ENCODE assay signal across 20 mouse cellular contexts in the genomic region with DNA sequence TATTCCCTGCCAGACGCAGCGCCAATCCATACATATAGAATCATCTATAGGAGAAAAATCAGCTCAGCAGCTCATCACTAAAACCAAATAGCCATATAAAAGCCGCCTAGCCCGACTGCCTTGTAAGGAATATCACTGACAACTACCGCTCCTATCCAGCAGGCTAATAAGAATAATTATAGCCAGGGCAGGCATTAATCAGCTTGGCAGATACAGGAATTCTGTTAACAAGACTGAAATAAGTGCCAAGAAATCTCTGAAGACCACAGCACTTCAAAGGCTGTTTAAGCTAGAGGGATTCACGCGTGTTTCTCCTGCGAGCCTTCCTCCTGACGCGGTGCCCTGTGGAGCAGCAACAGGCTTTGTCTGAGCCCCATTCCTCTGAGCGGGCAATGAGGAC. TPM values are rescaled to one million over a fixed set of nuclear protein-coding genes. Genes with fewer than 3 reads are reported as not detected.
DNase-seq lines count a peak whose midpoint lies in the region; ATAC-seq and TF ChIP-seq lines count a peak whose summit lies in the region.
"Had no signal": no experiment of that assay in that cellular context is flagged by ENCODE, and none has a peak within 500 bp of the region (broad histone marks: within the 10 kb centered on the region; RNA-seq: fewer than 3 reads in every experiment).

No protein-coding gene starts in this region.

- WGBS in hindbrain, embryonic 14.5 days = 53% methylated on average over 11 of the region's 11 CpGs
- 84% methylated on average over 11 of the region's 11 CpGs for WGBS in hindbrain, embryonic 11.5 days
- 53% methylated on average over 11 of the region's 11 CpGs for WGBS in forebrain, embryonic 12.5 days
- 36% methylated on average over 11 of the region's 11 CpGs for WGBS in midbrain, embryonic 15.5 days

- no peak overlapping the region for H3K4me2 ChIP-seq in hindbrain, embryonic 14.5 days (replicated peaks)
- H3K4me2 ChIP-seq in hindbrain, embryonic 11.5 days (replicated peaks; ENCODE audit: low read depth, low read length) = no peak overlapping the region
- peak overlapping the region; percentile 15; the same call in 1 of the 2 replicates for H3K4me2 ChIP-seq in forebrain, embryonic 12.5 days
- peak overlapping the region; percentile 1; the same call in 1 of the 2 replicates for H3K4me2 ChIP-seq in midbrain, embryonic 15.5 days
- H3K4me2 ChIP-seq: embryonic facial prominence, embryonic 12.5 days; heart, embryonic 11.5 days; kidney, embryonic 15.5 days; limb, embryonic 12.5 days; liver, embryonic 12.5 days had no signal

- ATAC-seq in hindbrain, embryonic 14.5 days (ENCODE audit: low FRiP score) = no peak
- no peak for ATAC-seq in hindbrain, embryonic 11.5 days (ENCODE audit: low FRiP score)
- ATAC-seq in forebrain, embryonic 12.5 days (ENCODE audit: low FRiP score) = no peak
- no peak for ATAC-seq in midbrain, embryonic 15.5 days (replicated peaks)
- ATAC-seq: intestine, postnatal 0 days; liver, embryonic 12.5 days had no signal

- TF ChIP-seq CTCF in brain, embryonic 14.5 days (IDR thresholded peaks at IDR 0.05; ENCODE audit: borderline replicate concordance, extremely low read depth, insufficient read depth, insufficient read length) = no peak

- peak overlapping the region; percentile 24; the same call in 1 of the 2 replicates for H3K9ac ChIP-seq in hindbrain, embryonic 14.5 days
- no peak overlapping the region for H3K9ac ChIP-seq in hindbrain, embryonic 11.5 days (ENCODE audit: low read depth, low read length)
- H3K9ac ChIP-seq in forebrain, embryonic 12.5 days = no peak overlapping the region
- no peak overlapping the region for H3K9ac ChIP-seq in midbrain, embryonic 15.5 days
- H3K9ac ChIP-seq: embryonic facial prominence, embryonic 12.5 days; kidney, embryonic 15.5 days; limb, embryonic 12.5 days; liver, embryonic 12.5 days had no signal

- H3K27me3 ChIP-seq in hindbrain, embryonic 14.5 days (ENCODE audit: control insufficient read depth, insufficient read depth, low read length) = no peaks in the 10 kb centered on the region
- no peaks in the 10 kb centered on the region for H3K27me3 ChIP-seq in hindbrain, embryonic 11.5 days (ENCODE audit: control insufficient read depth, insufficient read depth, low read length)
- H3K27me3 ChIP-seq in forebrain, embryonic 12.5 days = no peaks in the 10 kb centered on the region
- H3K27me3 ChIP-seq in midbrain, embryonic 15.5 days (replicated peaks) = no peaks in the 10 kb centered on the region
- H3K27me3 ChIP-seq: embryonic facial prominence, embryonic 12.5 days; kidney, embryonic 15.5 days; limb, embryonic 12.5 days had no signal

- peak; percentile 57 for DNase-seq in hindbrain, embryonic 14.5 days (ENCODE audit: low spot score)
- no peak for DNase-seq in hindbrain, embryonic 11.5 days (ENCODE audit: low spot score)
- DNase-seq in brain, embryonic 14.5 days (ENCODE audit: low read depth) = peak; percentile 81
- DNase-seq in thymus, postnatal 4 days = no peak
- DNase-seq in cerebellum, adult 9-10 months = no peak
- DNase-seq: adrenal gland, adult 2 months; cerebellum, adult 8-10 months; heart, postnatal 36 days; lung, adult 2 months; right cerebral cortex, postnatal 4 days; thymus, adult 2 months had no signal

- peaks cover 31% of the 10 kb centered on the region for H3K4me1 ChIP-seq in hindbrain, embryonic 14.5 days (replicated peaks; ENCODE audit: control insufficient read depth, insufficient read depth, low read length)
- H3K4me1 ChIP-seq in hindbrain, embryonic 11.5 days (replicated peaks; ENCODE audit: control insufficient read depth, insufficient read depth, low read length) = 0 out of 2 replicates have a peak, but pooled peaks cover 4% of the 10 kb centered on the region
- peaks cover 59% of the 10 kb centered on the region for H3K4me1 ChIP-seq in forebrain, embryonic 12.5 days
- H3K4me1 ChIP-seq in midbrain, embryonic 15.5 days = peaks cover 48% of the 10 kb centered on the region

- H3K27ac ChIP-seq in hindbrain, embryonic 14.5 days = no peak overlapping the region
- H3K27ac ChIP-seq in hindbrain, embryonic 11.5 days (ENCODE audit: low read depth, low read length) = no peak overlapping the region
- 0 out of 2 replicates have a peak overlapping the region, but pooled peaks have one; percentile 68 for H3K27ac ChIP-seq in forebrain, embryonic 12.5 days
- H3K27ac ChIP-seq in midbrain, embryonic 15.5 days = peak overlapping the region; percentile 22
- H3K27ac ChIP-seq: embryonic facial prominence, embryonic 12.5 days; kidney, embryonic 15.5 days; limb, embryonic 12.5 days; liver, embryonic 12.5 days had no signal

- H3K36me3 ChIP-seq in hindbrain, embryonic 14.5 days (replicated peaks; ENCODE audit: control insufficient read depth, insufficient read depth) = no peaks in the 10 kb centered on the region
- H3K36me3 ChIP-seq in hindbrain, embryonic 11.5 days (ENCODE audit: control insufficient read depth, insufficient read depth, low read length) = no peaks in the 10 kb centered on the region
- no peaks in the 10 kb centered on the region for H3K36me3 ChIP-seq in forebrain, embryonic 12.5 days (replicated peaks)
- no peaks in the 10 kb centered on the region for H3K36me3 ChIP-seq in midbrain, embryonic 15.5 days (replicated peaks)
- H3K36me3 ChIP-seq: embryonic facial prominence, embryonic 12.5 days; kidney, embryonic 15.5 days; liver, embryonic 12.5 days had no signal

- H3K4me3 ChIP-seq in hindbrain, embryonic 14.5 days (replicated peaks; ENCODE audit: low read length) = no peak overlapping the region
- no peak overlapping the region for H3K4me3 ChIP-seq in hindbrain, embryonic 11.5 days (ENCODE audit: low read depth, low read length)
- no peak overlapping the region for H3K4me3 ChIP-seq in forebrain, embryonic 12.5 days (replicated peaks)
- no peak overlapping the region for H3K4me3 ChIP-seq in midbrain, embryonic 15.5 days
- H3K4me3 ChIP-seq: embryonic facial prominence, embryonic 12.5 days; kidney, embryonic 15.5 days; limb, embryonic 12.5 days; liver, embryonic 12.5 days; myocyte had no signal

- no peak for TF ChIP-seq POLR2A in brain, embryonic 14.5 days (IDR thresholded peaks at IDR 0.05; ENCODE audit: borderline replicate concordance, extremely low read depth, insufficient read depth, insufficient read length, poor library complexity, severe bottlenecking)

- H3K9me3 ChIP-seq in hindbrain, embryonic 14.5 days (ENCODE audit: control insufficient read depth, low read length) = no peaks in the 10 kb centered on the region
- no peaks in the 10 kb centered on the region for H3K9me3 ChIP-seq in hindbrain, embryonic 11.5 days (ENCODE audit: control insufficient read depth, low read length)
- no peaks in the 10 kb centered on the region for H3K9me3 ChIP-seq in forebrain, embryonic 12.5 days
- no peaks in the 10 kb centered on the region for H3K9me3 ChIP-seq in midbrain, embryonic 15.5 days
- H3K9me3 ChIP-seq: embryonic facial prominence, embryonic 12.5 days; kidney, embryonic 15.5 days; limb, embryonic 12.5 days; liver, embryonic 12.5 days had no signal

RNA-seq across cellular contexts. Expression of a gene that starts 4.6 kb away (rescaled TPM):
- 3.6 and 3.7 TPM in 2 replicates for polyA plus RNA-seq in hindbrain, embryonic 14.5 days (2014; fragmentation: Nextera tagmentation; extraction: Ambion mirVana)
- polyA plus RNA-seq in hindbrain, embryonic 11.5 days (2014; fragmentation: Nextera tagmentation; extraction: Ambion mirVana) = 3.3 and 3.5 TPM in 2 replicates
- 13.6 and 20.8 TPM in 2 replicates for polyA plus RNA-seq in brain, embryonic 14.5 days (2012; rRNA removed)
- 3.9 and 4.5 TPM in 2 replicates for polyA plus RNA-seq in forebrain, embryonic 12.5 days (2016; fragmentation: Nextera tagmentation; extraction: Ambion mirVana)
- 2.6 and 2.7 TPM in 2 replicates for polyA plus RNA-seq in midbrain, embryonic 15.5 days (2015; fragmentation: Nextera tagmentation; extraction: Ambion mirVana)

Comparison
In these comparisons a context has a peak if more than half of its experiments do, and no peak if none do; other contexts are left out.
1. DNase-seq: peak in hindbrain, embryonic 14.5 days (single experiment) and brain, embryonic 14.5 days (single experiment); none in hindbrain, embryonic 11.5 days (single experiment), thymus, postnatal 4 days (single experiment) and cerebellum, adult 9-10 months (single experiment).
2. H3K27ac ChIP-seq: peak in forebrain, embryonic 12.5 days (single experiment) and midbrain, embryonic 15.5 days (single experiment); none in hindbrain, embryonic 14.5 days (single experiment) and hindbrain, embryonic 11.5 days (single experiment).
3. H3K4me2 ChIP-seq: peak in forebrain, embryonic 12.5 days (single experiment) and midbrain, embryonic 15.5 days (single experiment); none in hindbrain, embryonic 14.5 days (single experiment) and hindbrain, embryonic 11.5 days (single experiment).